Mouse (Mus musculus) cerebellum, adult 11 months (tissue): ENCODE data around the gene Fignl1.
A peak's percentile ranks its signal among the peaks of the same experiment; 100 is the strongest.

Source experiments
- DNase-seq: peaks from one replicate; pipeline ENCODE4 v3.0.0; 2022

Fignl1 gene

GRCm38 (mm10) chr11:11831940-11832754 is 23.4 kb upstream of the Fignl1 start:
- DNase-seq = no peak

DNA sequence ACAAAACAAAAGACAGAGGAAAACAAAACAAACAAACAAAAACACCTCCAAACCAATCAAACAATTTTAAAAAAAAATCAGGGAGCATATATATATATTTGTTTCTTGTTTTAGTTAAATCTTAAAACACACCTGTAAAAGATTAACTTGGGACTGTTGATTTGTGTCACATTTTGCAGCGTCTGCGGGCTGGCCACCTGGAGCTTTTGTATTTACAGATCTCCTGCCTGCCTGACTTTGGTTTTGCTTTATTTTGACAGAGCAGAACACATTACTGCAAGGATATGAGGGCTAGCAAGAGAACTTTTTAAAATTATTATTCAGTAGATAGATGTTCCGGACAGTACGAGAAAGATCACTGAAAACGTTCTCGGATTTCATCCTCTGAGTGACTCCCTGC is 22.8 kb upstream of the Fignl1 start:
- DNase-seq = no peak

- no peak for DNase-seq
Observed at GRCm38 (mm10) chr11:11830884-11831495, 22.2 kb upstream of the Fignl1 start.

GRCm38 (mm10) chr11:11829161-11830000 is 20.6 kb upstream of the Fignl1 start:
- DNase-seq = no peak

DNA sequence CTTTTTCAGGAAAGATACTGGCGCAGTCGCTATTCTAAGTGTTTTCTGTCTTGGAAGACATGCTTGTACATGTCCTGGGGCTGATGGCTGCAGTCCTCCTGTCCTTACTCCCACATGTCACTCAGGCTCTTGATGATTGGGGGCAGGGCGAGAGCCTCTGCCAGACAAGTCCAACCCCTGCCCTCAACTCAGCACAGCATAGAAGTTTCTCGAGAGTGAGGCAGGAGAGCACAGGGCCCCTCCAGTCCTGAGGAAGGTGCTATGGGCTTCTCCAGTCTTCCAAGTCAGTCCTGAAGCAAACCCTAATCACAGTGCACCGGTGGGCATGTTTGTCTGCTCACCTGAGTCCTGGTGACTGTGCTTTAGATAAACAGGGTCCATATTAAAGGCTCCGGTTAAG is 20.0 kb upstream of the Fignl1 start:
- DNase-seq = no peak

DNA sequence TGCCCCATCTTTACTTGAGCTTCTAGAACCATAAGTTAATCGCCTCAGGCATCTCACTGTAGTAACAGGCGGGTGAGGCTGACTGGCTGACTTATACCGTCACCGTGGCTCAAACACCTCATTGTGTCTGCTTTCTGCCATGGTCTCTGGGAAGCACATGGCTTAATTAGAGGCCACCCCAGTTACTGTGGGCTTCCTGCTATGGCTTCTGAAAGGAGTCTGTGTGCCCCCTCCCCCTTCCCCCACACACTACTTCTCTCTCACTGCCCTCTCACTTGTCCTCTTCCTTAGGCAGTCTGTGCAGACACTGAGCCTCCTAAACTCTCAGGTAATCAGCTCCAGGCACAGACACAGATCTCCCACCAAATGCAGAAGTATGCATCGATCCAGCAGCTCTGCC is 19.5 kb upstream of the Fignl1 start:
- DNase-seq = no peak

DNA sequence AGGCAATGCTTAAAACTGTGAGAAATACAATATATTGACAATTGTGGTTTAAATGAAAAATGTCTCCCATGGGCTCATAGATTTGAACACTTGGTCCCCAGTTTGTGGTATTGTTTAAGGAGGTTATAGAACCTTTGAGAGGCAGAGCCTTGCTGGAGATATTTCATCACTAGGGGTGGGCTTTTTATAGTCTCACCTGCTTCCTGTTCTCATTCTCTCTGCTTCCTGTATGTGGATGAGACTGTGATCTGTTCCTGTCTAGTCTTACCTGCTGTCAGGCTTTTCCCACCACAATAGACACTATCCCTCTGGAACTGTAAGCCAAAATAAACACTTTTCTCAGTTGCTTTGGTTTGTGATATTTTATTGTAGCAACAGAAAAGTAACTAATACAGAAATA is 17.7 kb upstream of the Fignl1 start:
- DNase-seq = no peak

DNA sequence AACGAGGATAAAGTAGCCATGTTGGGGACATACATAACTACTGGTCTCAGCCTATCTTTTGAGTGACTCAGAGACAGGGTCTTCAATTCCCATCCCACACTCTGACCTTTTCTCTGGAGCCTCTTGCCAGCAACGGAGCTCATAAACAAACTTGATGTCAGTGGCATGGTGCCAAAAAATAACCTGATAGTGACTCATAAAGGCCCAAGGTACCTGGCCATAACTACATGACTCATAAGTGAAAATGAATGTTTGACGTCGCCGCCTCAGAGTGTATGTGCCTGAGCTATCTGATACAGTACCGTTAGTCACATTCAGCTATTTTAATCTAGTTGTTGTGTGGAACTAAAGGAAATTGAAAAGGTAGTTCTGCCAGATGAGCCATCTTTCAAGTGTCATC is 16.9 kb upstream of the Fignl1 start:
- DNase-seq = no peak

GRCm38 (mm10) chr11:11824970-11825635 is 16.3 kb upstream of the Fignl1 start:
- DNase-seq = no peak

DNA sequence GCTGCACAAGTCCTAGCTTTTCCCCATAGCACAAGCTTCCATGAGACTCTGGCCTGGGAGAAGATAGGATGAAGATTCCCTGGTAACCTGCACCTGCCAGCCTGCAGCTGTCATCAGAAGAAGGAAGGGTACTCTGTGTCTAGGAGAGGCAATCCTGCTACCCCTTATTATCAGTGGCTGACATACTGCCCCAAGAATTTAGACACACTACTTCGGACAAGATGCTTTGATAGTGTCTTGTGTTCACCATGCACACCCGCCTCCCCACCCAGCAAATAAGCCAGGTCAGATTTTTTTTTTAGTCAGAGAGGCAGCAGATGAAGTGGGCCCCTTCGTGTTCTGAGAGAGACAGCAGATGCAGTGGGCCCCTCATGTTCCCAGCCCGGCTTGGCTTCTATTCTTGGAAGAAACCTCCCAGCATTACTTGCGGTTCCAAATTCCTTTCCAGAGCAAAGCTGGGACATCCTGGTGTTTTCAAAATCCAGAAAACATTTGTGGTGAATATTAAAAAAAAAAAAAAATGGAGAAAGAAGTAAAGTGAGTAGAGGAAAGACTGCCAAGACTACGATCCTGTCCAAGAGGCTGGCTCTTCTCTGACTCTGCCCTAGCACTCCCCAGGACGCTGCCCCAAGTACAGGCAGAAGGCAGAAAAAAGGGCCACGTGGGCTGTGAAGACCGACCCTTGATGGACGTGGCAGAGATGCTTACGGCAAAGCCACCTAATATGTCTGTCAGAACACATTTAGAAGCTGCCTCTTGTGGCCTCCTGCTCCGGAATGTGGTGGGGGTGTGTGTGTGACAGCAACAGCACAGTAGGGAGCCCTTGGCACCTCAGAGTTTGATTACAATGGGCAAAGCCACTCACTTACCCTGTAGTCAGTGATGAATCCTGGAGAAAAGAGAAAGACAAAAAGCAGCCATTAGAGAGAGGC is 15.5 kb upstream of the Fignl1 start:
- DNase-seq = no peak

DNA sequence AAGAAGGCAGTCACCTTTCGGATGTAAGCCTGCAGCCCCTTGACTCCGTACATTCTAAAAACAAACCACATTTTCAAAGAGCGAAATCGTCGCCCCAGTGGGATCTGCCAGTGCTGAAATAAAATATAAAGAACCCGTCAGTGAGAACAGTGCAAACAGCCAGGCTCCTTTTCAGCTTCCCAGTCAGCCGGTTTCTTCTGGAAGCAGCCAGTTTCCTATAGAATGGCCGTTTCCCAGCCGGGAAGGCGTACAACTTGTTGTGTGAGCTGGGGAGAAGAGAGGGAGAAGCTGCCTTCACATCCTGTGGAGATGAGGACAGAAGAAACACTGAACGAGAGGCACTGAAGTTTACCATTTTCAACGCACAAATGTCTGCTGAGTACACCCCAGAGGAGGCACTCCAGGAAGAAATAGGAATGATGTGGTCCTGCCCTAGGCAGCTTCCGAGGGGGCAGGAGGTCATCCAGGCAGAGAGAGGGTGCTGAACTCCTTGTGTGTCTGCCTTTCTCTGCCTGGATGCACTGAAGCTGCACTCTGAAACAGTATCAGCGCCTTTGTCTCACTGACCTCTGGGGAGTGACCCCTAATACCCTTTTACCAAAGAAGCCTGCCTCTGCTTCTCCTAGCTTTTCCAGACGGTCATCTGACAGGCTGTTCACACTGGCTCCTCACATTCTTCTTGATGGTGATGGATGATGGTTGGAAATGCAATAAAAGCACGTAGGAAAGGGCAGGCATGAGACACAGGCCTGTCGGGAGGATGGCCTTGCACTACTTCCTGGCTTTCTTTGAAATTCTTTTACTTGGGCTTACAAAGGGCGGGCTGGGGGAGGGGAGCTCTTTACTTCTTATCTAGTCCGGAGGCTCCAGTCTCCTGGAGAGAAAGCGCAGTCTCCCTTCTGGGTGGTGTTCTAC is 13.7 kb upstream of the Fignl1 start:
- no peak for DNase-seq

- no peak for DNase-seq
Observed at GRCm38 (mm10) chr11:11821387-11821975, 12.7 kb upstream of the Fignl1 start.

- no peak for DNase-seq
Observed at GRCm38 (mm10) chr11:11820737-11821136, 12.0 kb upstream of the Fignl1 start.

DNA sequence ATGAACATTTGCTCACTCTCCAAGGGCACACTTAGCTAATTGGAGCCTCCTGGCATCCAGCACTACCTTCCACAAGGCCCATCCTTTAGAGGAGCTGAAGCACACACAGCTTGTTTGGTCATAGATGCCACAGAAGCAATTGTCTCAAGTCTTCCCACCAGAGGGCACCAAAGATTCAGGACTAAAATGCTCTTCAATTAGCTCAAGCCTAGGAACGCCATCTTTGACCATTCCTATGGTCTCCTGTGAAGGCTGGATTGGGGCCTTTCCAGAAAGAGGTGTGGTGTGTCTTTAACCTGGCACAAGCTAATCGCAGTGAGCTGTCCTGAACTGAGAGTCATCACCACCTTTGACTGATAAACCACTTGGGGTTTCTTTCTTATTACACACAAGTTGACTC is 11.5 kb upstream of the Fignl1 start:
- peak; percentile 51 for DNase-seq

DNA sequence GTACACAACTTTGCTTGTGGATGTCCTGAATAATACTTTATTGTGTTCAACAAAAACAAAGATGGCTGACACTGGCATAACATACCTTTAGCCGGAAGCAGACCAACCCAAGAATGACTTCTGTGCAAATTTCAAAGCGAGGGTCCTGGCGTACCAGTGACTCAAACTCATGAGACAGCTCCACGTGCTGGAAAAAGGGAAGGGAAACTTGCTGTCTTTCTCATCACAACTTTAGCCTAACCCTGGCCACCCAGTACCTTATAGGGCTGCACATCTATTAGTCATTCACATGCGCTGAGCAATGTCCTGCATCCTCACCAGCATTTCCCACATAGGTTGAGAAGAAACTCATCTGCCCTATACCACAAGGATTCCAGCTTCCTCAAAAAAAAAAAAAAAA is 10.4 kb upstream of the Fignl1 start:
- no peak for DNase-seq

- no peak for DNase-seq
Observed at GRCm38 (mm10) chr11:11818797-11819196, 10.0 kb upstream of the Fignl1 start.

- no peak for DNase-seq
Observed at GRCm38 (mm10) chr11:11815737-11816136, 7.0 kb upstream of the Fignl1 start.

DNA sequence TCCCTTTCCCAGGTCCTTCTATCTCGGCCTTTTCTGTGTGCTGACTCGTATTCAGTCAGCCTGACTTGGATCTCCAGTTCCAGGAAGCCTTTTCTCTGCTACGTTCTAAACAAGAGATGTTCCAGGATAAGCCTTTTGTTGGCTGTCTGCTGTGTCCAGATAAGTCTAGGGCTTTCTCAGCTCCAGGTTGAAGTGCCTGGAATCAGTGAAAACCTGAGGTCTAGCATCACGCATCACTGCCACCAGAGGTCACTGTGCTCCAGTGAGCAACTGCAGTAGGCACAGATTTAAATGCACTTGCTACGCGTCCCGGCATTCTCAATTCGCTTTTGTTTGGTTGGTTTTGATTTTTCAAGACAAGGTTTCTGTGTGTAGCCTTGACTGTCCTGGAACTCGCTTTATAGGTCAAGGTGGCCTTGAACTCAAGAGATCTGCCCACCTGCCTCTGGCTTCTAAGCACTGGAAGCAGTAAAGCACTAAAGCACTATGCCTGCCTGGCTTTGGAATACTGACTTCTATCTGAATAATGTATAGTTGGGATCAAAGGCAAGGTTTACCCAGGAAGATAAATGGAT is 3.2 kb upstream of the Fignl1 start:
- DNase-seq = peak; percentile 44

DNA sequence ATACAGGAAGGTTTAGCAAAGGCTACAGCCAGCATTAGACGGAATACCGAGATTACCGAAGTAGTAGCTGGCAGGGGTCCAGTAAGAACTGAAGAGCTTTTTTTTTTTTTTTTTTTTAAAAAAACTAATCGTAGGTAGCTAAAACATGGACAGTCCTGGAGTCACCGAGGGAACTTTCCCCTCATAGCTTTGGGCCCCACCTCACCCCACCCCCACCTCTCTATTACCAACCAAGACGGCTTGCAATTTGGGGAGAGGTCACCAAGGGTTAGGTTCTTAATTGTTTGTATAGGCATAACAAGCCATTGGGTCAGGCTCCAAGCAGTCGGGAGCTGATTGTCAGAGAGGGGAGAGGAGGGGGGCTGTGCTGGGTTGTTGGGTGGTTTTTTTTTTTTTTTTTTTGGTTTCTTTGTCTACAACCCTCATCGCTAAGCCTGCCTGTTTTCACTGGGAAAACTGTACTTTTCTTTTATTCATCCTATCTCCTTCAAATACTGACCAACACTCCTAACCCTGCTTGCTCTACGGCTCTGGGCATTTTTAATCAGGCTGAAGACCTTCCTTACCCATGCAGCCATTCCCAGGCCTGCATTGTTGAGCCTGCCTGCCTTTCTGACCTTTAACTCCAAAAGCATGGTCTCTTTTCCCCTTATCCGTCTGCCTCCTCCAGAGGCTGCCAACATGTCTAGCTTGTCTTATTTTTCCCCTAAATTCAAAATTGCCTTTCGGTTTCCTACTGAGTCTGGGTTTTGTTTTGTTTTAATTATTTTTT is 828 bp upstream of the Fignl1 start:
- no peak for DNase-seq
